Mouse (Mus musculus): ENCODE measurements around the gene Stk38l. TPM values are rescaled to one million over a fixed set of nuclear protein-coding genes. Genes with fewer than 3 reads are reported as not detected.
A peak's percentile ranks its signal among the peaks of the same experiment; 100 is the strongest.

Stk38l gene
- 10 to 100 TPM; 19.2 to 19.6 TPM for total RNA-seq (2021)
- long read RNA-seq, experiment 1, full-length matches to known transcripts = 12 of 18 reads
- long read RNA-seq, experiment 1, partial matches to known transcripts = 2 of 18 reads
- long read RNA-seq, experiment 1, other reads (novel, unspliced or antisense) = 4 of 18 reads
- long read RNA-seq, experiment 2, full-length matches to known transcripts = 11 of 20 reads
- long read RNA-seq, experiment 2, partial matches to known transcripts = 3 of 20 reads
- long read RNA-seq, experiment 2, other reads (novel, unspliced or antisense) = 6 of 20 reads

GRCm38 (mm10) chr6:146724581-146725383 lies at the start of gene Stk38l:
Gene Stk38l, plus strand, starts transcription at chr6:146724995.
- peak; percentile 94 to 96 for DNase-seq (ENCODE audit: low spot score in 2 of 2)

GRCm38 (mm10) chr6:146676904-146677303 lies 47.9 kb upstream of the Stk38l start:
- no peak for DNase-seq (ENCODE audit: low spot score in 2 of 2)

- DNase-seq (ENCODE audit: low spot score in 2 of 2) = no peak
Measured at GRCm38 (mm10) chr6:146678136-146679070, 46.4 kb upstream of the Stk38l start.

GRCm38 (mm10) chr6:146683881-146684280 lies 40.9 kb upstream of the Stk38l start:
- DNase-seq (ENCODE audit: low spot score in 2 of 2) = no peak

- peak in 1 of 2 experiments; percentile 4 for DNase-seq (ENCODE audit: low spot score in 2 of 2)
Measured at GRCm38 (mm10) chr6:146685781-146686308, 39.0 kb upstream of the Stk38l start.

- no peak for DNase-seq (ENCODE audit: low spot score in 2 of 2)
Measured at GRCm38 (mm10) chr6:146686463-146687196, 38.2 kb upstream of the Stk38l start.

- DNase-seq (ENCODE audit: low spot score in 2 of 2) = no peak
Measured at GRCm38 (mm10) chr6:146688010-146688409, 36.8 kb upstream of the Stk38l start.

- DNase-seq (ENCODE audit: low spot score in 2 of 2) = no peak
Measured at GRCm38 (mm10) chr6:146688861-146689260, 35.9 kb upstream of the Stk38l start.

GRCm38 (mm10) chr6:146697767-146698166 lies 27.0 kb upstream of the Stk38l start:
- DNase-seq (ENCODE audit: low spot score in 2 of 2) = no peak

GRCm38 (mm10) chr6:146698376-146698775 lies 26.4 kb upstream of the Stk38l start:
- no peak for DNase-seq (ENCODE audit: low spot score in 2 of 2)

GRCm38 (mm10) chr6:146700461-146700860 lies 24.3 kb upstream of the Stk38l start:
- DNase-seq (ENCODE audit: low spot score in 2 of 2) = no peak

- DNase-seq (ENCODE audit: low spot score in 2 of 2) = no peak
Measured at GRCm38 (mm10) chr6:146702126-146702881, 22.5 kb upstream of the Stk38l start.

GRCm38 (mm10) chr6:146703351-146703750 lies 21.4 kb upstream of the Stk38l start:
- DNase-seq (ENCODE audit: low spot score in 2 of 2) = no peak

- DNase-seq (ENCODE audit: low spot score in 2 of 2) = no peak
Measured at GRCm38 (mm10) chr6:146705631-146706030, 19.2 kb upstream of the Stk38l start.

GRCm38 (mm10) chr6:146719606-146720005 lies 5.2 kb upstream of the Stk38l start:
- DNase-seq (ENCODE audit: low spot score in 2 of 2) = no peak

GRCm38 (mm10) chr6:146723805-146724204 lies 990 bp upstream of the Stk38l start:
- no peak for DNase-seq (ENCODE audit: low spot score in 2 of 2)

GRCm38 (mm10) chr6:146725384-146725791 lies 593 bp downstream of the Stk38l start:
- no peak for DNase-seq (ENCODE audit: low spot score in 2 of 2)

- DNase-seq (ENCODE audit: low spot score in 2 of 2) = no peak
Measured at GRCm38 (mm10) chr6:146731031-146731430, 6.2 kb downstream of the Stk38l start.

GRCm38 (mm10) chr6:146731692-146732091 lies 6.9 kb downstream of the Stk38l start:
- no peak for DNase-seq (ENCODE audit: low spot score in 2 of 2)

- no peak for DNase-seq (ENCODE audit: low spot score in 2 of 2)
Measured at GRCm38 (mm10) chr6:146732232-146732631, 7.4 kb downstream of the Stk38l start.
